Mouse (Mus musculus) stomach, embryonic 15.5 days (tissue): ENCODE results near the gene Camta1. TPM values are rescaled to one million over a fixed set of nuclear protein-coding genes. Genes with fewer than 3 reads are reported as not detected.

Experiments
- ATAC-seq: fragments of 200-750 bp; cut with Nextera tagmentation; 2 replicates; pipeline ENCODE4 v1.8.0; 2017; ENCODE audit warnings: low read depth, moderate number of reproducible peaks, moderate TSS enrichment; ENCODE audit not compliant: insufficient read depth, low FRiP score
- H3K27ac ChIP-seq: fragments of 300-500 bp; sonication (generic); 2 replicates; pipeline ENCODE4 v1.5.1; 2015; ENCODE audit warnings: mild to moderate bottlenecking, inconsistent platforms
- H3K27me3 ChIP-seq: fragments of 300-500 bp; sonication (generic); replicated peaks from 2 replicates; pipeline ENCODE4 v1.6.1; 2015; ENCODE audit warnings: inconsistent platforms
- H3K36me3 ChIP-seq: fragments of 300-500 bp; sonication (generic); 2 replicates; pipeline ENCODE4 v1.6.1; 2015; ENCODE audit warnings: inconsistent platforms
- H3K4me1 ChIP-seq: fragments of 300-500 bp; sonication (generic); 2 replicates; pipeline ENCODE4 v1.6.1; 2015; ENCODE audit warnings: inconsistent platforms
- H3K4me2 ChIP-seq: fragments of 300-500 bp; sonication (generic); 2 replicates; pipeline ENCODE4 v1.6.1; 2015; ENCODE audit warnings: mild to moderate bottlenecking, inconsistent platforms
- H3K4me3 ChIP-seq: fragments of 300-500 bp; sonication (generic); replicated peaks from 2 replicates; pipeline ENCODE4 v1.5.1; 2015; ENCODE audit warnings: inconsistent platforms
- H3K9ac ChIP-seq: fragments of 300-500 bp; sonication (generic); 2 replicates; pipeline ENCODE4 v1.6.1; 2015; ENCODE audit warnings: inconsistent platforms
- H3K9me3 ChIP-seq: fragments of 300-500 bp; sonication (generic); 2 replicates; pipeline ENCODE4 v1.6.1; 2016; ENCODE audit warnings: inconsistent platforms
- WGBS: fragments of 180-500 bp; shearing (Covaris S2); methylation state at CpG from one replicate; pipeline ENCODE4 v1.1.7; 2015; 5-methylcytosine and 5-hydroxymethylcytosine counted together
- polyA plus RNA-seq: library from polyadenylated mRNA; unstranded; fragments of >200 nt; fragmentation: Nextera tagmentation; extraction: Ambion mirVana; gene quantifications from 2 replicates; pipeline ENCODE4 v1.2.1, GENCODE M21; 2015

The Camta1 gene
- polyA plus RNA-seq, 1 experiment from 2014 or later = 63.7 TPM

DNA sequence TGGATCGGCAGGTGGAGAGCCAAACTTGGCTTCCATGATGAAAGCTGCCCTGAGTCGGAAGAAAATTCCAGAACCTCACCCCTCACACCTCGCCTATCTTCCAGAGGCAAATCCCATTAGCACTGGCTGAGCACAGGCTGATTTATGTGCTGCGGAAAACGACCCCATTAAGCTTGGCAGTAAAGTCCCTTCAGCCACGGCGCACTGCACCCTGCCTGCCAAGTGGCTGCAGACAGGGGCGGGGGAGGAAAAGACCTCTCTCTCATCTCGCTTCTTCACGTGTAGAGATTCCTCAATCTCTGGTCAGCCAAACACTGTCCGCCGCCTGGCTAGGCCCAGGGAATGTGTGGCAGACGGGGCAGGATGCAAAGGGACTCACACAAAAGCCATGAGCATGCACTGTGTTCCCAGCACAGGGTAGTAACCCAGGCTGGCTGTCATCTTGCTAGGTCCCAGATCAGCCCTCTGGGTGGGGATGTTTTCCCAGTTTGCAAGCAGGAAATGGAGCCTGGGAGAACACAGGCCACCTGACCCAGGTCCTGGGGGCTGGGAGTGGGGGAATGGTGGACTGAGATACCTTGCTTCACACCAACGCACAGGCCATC lies 494.6 kb downstream of the Camta1 start:
- Histone ChIP-seq H3K4me2 (no peak overlapping the region), H3K27ac (no peak overlapping the region), H3K36me3 (no peaks in the 10 kb centered on the region), H3K4me3 (no peak overlapping the region), H3K4me1 (peaks cover 4% of the 10 kb centered on the region; the same call in 1 of the 2 replicates), H3K27me3 (no peaks in the 10 kb centered on the region), H3K9me3 (no peaks in the 10 kb centered on the region), H3K9ac (no peak overlapping the region)
- ATAC-seq = peak; percentile 7; the same call in 1 of the 2 replicates
- WGBS = 29% methylated on average over 14 of the region's 14 CpGs

DNA sequence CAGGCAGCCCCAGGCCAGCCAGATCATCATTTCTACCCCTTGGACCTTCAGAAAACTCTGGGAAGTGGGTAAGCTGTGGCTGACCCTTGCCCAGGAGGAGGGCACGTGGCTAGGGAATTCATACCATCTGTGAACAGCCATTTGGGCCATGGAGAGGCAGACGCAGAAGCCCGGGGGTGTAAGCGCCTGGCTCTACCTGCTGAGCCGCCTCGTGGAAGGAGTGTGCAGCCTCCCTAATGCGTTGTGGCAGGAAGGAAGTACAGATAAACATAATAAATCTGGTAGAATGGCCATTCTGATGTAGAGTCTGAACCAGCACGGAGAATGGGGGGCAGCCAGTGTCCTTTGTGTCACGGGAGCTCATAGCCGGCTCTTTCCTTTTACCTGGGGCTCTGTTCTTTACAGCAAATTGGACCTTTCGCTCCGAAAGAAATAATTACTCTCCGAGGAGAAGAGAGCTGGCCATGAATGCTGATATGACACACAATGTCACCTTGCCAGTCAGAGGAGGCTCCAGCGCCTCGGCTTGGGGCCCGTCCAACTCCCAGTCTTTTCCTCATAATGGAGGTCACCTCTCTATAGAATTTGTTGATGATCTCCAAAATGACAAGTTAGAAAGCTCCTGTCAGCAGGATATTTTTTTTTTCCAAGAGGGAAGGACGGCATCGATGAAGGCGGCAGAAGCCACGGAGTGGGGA lies 500.6 kb downstream of the Camta1 start:
- Histone ChIP-seq H3K36me3 (no peaks in the 10 kb centered on the region), H3K9ac (no peak overlapping the region), H3K9me3 (no peaks in the 10 kb centered on the region), H3K27ac (no peak overlapping the region), H3K27me3 (no peaks in the 10 kb centered on the region), H3K4me1 (no peaks in the 10 kb centered on the region), H3K4me3 (no peak overlapping the region), H3K4me2 (no peak overlapping the region)
- no peak for ATAC-seq
- 54% methylated on average over 20 of the region's 20 CpGs for WGBS

DNA sequence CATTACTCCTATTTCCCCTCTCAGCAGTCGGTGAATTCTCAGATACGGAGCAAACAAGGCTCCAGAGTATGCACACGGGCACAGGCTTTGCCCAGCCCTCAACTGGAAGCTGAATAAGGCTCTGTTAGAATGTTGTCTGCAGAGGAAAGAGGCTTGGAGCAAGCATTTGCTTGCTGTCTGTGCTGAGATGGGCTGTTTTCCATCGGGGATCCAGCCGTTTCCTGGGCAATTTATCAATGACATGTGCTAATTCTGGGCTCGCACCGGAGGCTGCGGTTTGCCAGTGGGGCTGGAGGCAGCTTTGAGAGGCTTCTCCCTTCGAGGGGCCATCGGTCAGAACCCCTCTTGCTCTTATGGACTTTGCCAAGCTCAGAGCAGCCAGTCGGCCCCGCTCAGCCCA lies 506.2 kb downstream of the Camta1 start:
- H3K4me3 ChIP-seq = no peak overlapping the region
- peaks cover 13% of the 10 kb centered on the region for H3K4me1 ChIP-seq
- ATAC-seq = no peak
- no peaks in the 10 kb centered on the region for H3K9me3 ChIP-seq
- H3K27ac ChIP-seq = no peak overlapping the region
- 9% methylated on average over 12 of the region's 12 CpGs for WGBS
- peak overlapping the region; percentile 19; the same call in 1 of the 2 replicates for H3K4me2 ChIP-seq
- no peaks in the 10 kb centered on the region for H3K36me3 ChIP-seq
- no peak overlapping the region for H3K9ac ChIP-seq
- H3K27me3 ChIP-seq = no peaks in the 10 kb centered on the region

DNA sequence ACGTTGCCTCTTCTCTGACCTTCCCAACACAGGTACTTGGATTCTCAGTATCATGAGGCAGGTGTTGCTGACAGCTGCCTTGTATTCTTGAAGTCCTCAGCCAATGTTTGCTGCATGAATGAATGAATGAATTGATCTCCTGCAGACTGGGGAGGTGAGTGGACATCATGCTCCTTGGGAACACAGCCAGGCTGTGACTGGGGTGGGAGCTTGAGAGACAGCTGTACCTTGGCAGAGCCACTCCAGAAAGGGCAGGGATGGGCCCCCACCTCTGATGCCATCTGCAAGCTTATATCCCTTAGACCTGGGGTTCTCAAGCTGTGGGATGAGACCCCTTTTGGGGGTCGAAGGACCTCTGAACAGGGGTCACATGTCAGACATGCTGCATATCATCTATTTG lies 508.9 kb downstream of the Camta1 start:
- H3K4me1 ChIP-seq = peaks cover 13% of the 10 kb centered on the region
- no peak overlapping the region for H3K27ac ChIP-seq
- H3K4me3 ChIP-seq = no peak overlapping the region
- 80% methylated on average over 2 of the region's 2 CpGs for WGBS
- no peak for ATAC-seq
- no peak overlapping the region for H3K4me2 ChIP-seq
- H3K9ac ChIP-seq = no peak overlapping the region
- H3K9me3 ChIP-seq = no peaks in the 10 kb centered on the region
- H3K36me3 ChIP-seq = no peaks in the 10 kb centered on the region
- H3K27me3 ChIP-seq = no peaks in the 10 kb centered on the region

DNA sequence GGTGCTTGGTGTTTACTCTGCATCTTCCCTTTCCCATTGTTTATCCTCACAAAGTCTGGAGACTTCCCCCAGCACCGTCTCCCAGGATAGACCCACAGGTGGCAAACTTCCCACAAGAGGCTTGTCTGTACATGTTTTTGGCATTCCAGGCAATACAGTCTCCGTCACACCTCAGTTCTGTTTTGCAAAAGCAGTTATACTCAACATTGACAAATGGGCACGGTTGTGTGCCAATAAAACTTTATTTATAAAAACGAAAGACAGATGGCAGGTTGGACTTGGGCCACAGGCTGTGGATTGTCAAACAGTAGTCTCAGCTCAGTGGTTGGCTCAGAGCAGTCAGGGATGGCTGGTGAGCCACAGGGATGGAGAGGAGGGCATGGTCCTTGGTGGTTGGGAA lies 509.4 kb downstream of the Camta1 start:
- Histone ChIP-seq H3K4me3 (no peak overlapping the region), H3K27me3 (no peaks in the 10 kb centered on the region), H3K4me1 (peaks cover 13% of the 10 kb centered on the region), H3K36me3 (no peaks in the 10 kb centered on the region), H3K4me2 (no peak overlapping the region), H3K9me3 (no peaks in the 10 kb centered on the region), H3K27ac (no peak overlapping the region), H3K9ac (no peak overlapping the region)
- WGBS = 48% methylated on average over 4 of the region's 4 CpGs
- no peak for ATAC-seq

DNA sequence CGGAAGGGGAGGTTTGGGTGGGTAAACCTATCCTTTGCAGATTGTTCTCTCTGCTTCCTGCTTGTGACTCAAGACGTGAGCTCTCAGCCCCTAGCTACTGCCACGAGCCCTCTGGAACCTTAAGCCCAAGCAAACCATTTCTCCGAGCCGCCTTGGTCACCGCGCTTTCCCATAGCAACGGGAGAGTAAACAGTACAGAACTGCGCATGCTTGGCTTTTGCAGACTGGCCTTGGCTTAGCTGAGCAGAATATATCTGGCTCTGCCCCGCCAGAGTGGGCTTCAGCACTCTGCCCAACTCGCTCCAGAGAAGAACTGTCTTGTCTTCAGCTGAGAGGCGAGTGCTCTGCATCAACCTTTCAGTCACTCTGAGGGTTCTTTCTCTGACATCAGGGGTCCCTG lies 509.9 kb downstream of the Camta1 start:
- ATAC-seq = no peak
- H3K4me2 ChIP-seq = peak overlapping the region; percentile 19
- no peaks in the 10 kb centered on the region for H3K27me3 ChIP-seq
- H3K4me1 ChIP-seq = peaks cover 15% of the 10 kb centered on the region
- H3K4me3 ChIP-seq = no peak overlapping the region
- H3K36me3 ChIP-seq = no peaks in the 10 kb centered on the region
- no peak overlapping the region for H3K9ac ChIP-seq
- H3K9me3 ChIP-seq = no peaks in the 10 kb centered on the region
- H3K27ac ChIP-seq = no peak overlapping the region
- WGBS = 34% methylated on average over 12 of the region's 12 CpGs

DNA sequence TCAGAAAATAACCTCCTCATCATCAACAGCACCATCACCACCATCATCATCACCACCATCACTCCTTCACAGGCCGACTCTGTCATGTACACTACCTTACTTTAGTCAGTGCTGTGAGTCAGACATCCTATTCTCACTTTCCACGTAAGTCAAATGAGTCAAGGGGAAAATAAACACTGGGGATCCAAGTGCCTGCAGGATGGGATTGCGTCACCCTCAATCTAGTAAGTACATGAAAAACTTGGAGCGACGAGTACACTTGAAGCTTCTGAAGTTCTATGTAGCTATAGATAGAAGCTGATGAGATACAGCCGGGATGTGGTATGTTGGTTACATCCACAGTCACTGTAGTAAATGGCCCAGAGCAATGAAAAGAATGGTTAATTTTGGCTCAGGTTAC lies 514.1 kb downstream of the Camta1 start:
- ATAC-seq = no peak
- H3K27me3 ChIP-seq = no peaks in the 10 kb centered on the region
- H3K27ac ChIP-seq = no peak overlapping the region
- 81% methylated on average over 6 of the region's 6 CpGs for WGBS
- H3K4me1 ChIP-seq = peaks cover 14% of the 10 kb centered on the region
- H3K9me3 ChIP-seq = no peaks in the 10 kb centered on the region
- H3K4me2 ChIP-seq = no peak overlapping the region
- no peak overlapping the region for H3K4me3 ChIP-seq
- no peaks in the 10 kb centered on the region for H3K36me3 ChIP-seq
- no peak overlapping the region for H3K9ac ChIP-seq

DNA sequence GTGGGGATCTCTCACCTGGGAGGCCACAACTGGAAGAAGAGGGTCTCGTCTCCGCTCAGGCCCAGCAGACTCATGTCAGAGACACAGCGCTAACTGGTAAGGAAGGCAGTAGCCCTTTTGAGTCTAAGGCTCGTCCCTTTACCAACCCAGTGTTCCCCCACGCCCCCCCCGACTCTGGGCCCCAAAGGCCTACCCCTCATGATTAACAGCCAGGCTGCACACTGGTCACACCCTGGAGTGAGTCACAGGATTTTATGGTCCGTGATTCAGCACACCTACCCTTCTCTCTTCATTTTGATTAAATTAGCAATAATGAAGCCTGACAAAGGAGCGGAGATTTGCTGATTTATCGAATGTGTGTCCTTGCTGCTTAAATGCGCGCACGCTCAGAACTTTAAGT lies 515.0 kb downstream of the Camta1 start:
- Histone ChIP-seq H3K9ac (no peak overlapping the region), H3K9me3 (no peaks in the 10 kb centered on the region), H3K4me1 (peaks cover 9% of the 10 kb centered on the region; the same call in 1 of the 2 replicates), H3K36me3 (no peaks in the 10 kb centered on the region), H3K4me3 (no peak overlapping the region), H3K27ac (peak overlapping the region; percentile 35; the same call in 1 of the 2 replicates), H3K4me2 (no peak overlapping the region), H3K27me3 (no peaks in the 10 kb centered on the region)
- ATAC-seq = no peak; the same call in 1 of the 2 replicates
- WGBS = 71% methylated on average over 12 of the region's 12 CpGs

DNA sequence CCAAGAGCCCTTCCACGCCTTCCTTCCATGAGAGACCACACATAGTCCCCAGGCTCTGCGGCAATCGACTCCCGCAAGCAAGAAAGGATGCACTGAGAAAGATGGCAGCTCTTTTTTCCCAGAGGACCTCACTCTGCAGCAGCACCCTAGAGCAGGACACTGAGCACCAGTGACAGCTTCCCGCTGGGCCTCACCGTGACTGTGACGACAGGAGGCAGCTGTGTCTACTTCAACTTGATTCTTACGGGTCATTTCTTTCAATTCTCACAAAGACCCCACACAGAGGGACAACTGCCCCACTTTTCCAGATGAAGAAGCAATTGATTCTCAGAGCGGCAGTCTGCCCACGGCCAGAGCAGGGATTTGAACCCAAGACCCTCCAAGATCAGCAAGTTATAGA lies 516.9 kb downstream of the Camta1 start:
- Histone ChIP-seq H3K4me2 (no peak overlapping the region), H3K36me3 (no peaks in the 10 kb centered on the region), H3K4me1 (0 out of 2 replicates have a peak, but pooled peaks cover 6% of the 10 kb centered on the region), H3K27me3 (no peaks in the 10 kb centered on the region), H3K9me3 (no peaks in the 10 kb centered on the region), H3K9ac (no peak overlapping the region), H3K4me3 (no peak overlapping the region), H3K27ac (no peak overlapping the region)
- no peak for ATAC-seq
- 75% methylated on average over 10 of the region's 10 CpGs for WGBS

DNA sequence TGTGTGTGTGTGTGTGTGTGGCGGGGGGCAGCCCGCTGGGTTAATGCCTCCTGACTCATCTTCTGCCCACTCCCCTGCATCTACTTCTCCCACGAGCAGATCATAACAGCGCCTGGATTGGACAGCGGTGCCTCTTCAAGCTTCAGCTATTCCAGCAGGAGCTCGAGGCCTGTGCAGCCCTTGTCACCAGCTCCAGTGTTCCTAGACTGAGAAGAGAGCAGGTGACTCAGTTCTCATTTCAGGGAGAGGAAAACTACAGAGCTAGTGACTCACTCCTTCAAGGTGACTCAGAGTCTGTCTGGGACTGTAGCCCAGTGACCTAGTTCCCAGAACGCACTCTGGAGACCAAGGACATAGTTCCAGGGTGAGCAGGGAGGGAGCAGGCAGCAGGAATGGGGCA lies 522.3 kb downstream of the Camta1 start:
- 67% methylated on average over 7 of the region's 7 CpGs for WGBS
- Histone ChIP-seq H3K36me3 (no peaks in the 10 kb centered on the region), H3K4me1 (no peaks in the 10 kb centered on the region), H3K4me2 (no peak overlapping the region), H3K4me3 (no peak overlapping the region), H3K9ac (no peak overlapping the region), H3K9me3 (no peaks in the 10 kb centered on the region), H3K27me3 (no peaks in the 10 kb centered on the region), H3K27ac (no peak overlapping the region)
- ATAC-seq = peak; percentile 42

DNA sequence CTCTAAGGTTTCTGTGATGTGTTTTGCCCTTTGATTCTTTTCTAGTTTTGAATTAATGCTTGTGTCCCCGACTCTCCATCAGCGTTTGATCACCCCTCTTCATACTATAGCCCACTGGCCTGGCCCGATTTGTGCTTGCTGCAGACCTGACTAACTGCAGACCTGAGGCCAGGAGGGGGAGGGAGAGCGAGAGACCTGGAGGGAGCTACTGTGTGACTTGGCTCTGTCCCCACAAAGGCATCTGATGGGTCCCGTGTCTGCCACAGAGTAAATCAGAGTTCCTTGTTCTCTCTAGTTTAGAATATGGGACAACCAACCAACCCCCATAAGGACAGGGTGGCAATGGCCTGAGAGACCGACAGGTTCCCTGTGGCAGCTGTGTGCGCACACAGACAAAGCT lies 522.7 kb downstream of the Camta1 start:
- ATAC-seq = no peak
- H3K9me3 ChIP-seq = no peaks in the 10 kb centered on the region
- H3K36me3 ChIP-seq = no peaks in the 10 kb centered on the region
- WGBS = 82% methylated on average over 7 of the region's 7 CpGs
- no peaks in the 10 kb centered on the region for H3K27me3 ChIP-seq
- no peak overlapping the region for H3K9ac ChIP-seq
- no peaks in the 10 kb centered on the region for H3K4me1 ChIP-seq
- H3K27ac ChIP-seq = no peak overlapping the region
- no peak overlapping the region for H3K4me3 ChIP-seq
- H3K4me2 ChIP-seq = no peak overlapping the region

DNA sequence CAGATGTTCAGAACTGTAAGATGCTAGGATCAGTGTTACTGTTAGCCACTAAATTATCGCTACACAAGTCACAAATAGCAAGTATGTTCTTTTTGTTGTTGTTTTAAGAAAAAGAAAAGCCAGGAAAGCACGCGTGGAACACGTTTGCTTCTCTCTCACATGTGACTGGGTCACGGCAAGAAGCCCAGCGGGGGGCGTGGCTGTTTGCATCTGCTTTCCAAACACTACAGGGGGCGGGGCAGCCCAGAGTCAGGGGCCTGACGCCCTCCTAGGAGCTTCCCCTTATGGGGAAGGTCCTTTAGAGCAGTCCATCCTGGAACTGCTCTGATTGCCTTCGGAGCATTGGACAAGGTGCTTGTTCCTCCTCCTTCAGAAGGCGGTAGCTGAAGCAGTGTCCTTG lies 524.1 kb downstream of the Camta1 start:
- Histone ChIP-seq H3K9ac (no peak overlapping the region), H3K4me2 (no peak overlapping the region), H3K27ac (no peak overlapping the region), H3K27me3 (no peaks in the 10 kb centered on the region), H3K4me1 (no peaks in the 10 kb centered on the region), H3K36me3 (no peaks in the 10 kb centered on the region), H3K4me3 (no peak overlapping the region), H3K9me3 (no peaks in the 10 kb centered on the region)
- no peak for ATAC-seq
- WGBS = 19% methylated on average over 11 of the region's 11 CpGs
